In genomic region chr9:108347540-108348289, GRCm38 (mm10) we compare ENCODE assay signal across 8 mouse cellular contexts. TPM values are rescaled to one million over a fixed set of nuclear protein-coding genes. Genes with fewer than 3 reads are reported as not detected.
DNase-seq lines count a peak whose midpoint lies in the region; ATAC-seq lines count a peak whose summit lies in the region.

Usp4 (plus strand) TSS chr9:108347853.

- WGBS in hindbrain, embryonic 13.5 days: under 1% methylated on average over 71 of the region's 75 CpGs

- peaks cover 25% of the 10 kb centered on the region for H3K4me1 ChIP-seq in hindbrain, embryonic 13.5 days (replicated peaks)

- ATAC-seq in hindbrain, embryonic 13.5 days (ENCODE audit: low FRiP score): peak; percentile 97

- peak within 1 kb of the TSS; percentile 92 for H3K9ac ChIP-seq in hindbrain, embryonic 13.5 days

- H3K9me3 ChIP-seq in hindbrain, embryonic 13.5 days: no peaks in the 10 kb centered on the region

- H3K27me3 ChIP-seq in hindbrain, embryonic 13.5 days: no peaks in the 10 kb centered on the region

- H3K4me2 ChIP-seq in hindbrain, embryonic 13.5 days: peak within 1 kb of the TSS; percentile 86

- H3K36me3 ChIP-seq in hindbrain, embryonic 13.5 days: peaks cover 31% of the 10 kb centered on the region

- H3K4me3 ChIP-seq in hindbrain, embryonic 13.5 days: peak within 1 kb of the TSS; percentile 98

- peak; percentile 81 for DNase-seq in R1 (ENCODE audit: low read depth, low spot score)
- DNase-seq in cerebellum, postnatal 25 days: peak; percentile 89 to 96
- DNase-seq in frontal cortex, postnatal 25 days (ENCODE audit: low spot score in 2 of 2): peak; percentile 68 to 69
- DNase-seq in layer of hippocampus, postnatal 25 days (ENCODE audit: extremely low spot score in 1 of 2, low spot score in 1 of 2): peak; percentile 63 to 75
- peak; percentile 90 for DNase-seq in lung, postnatal 14 days
- DNase-seq in ovary, postnatal 36 days (ENCODE audit: low spot score): peak; percentile 88
- peak; percentile 88 for DNase-seq in thymus, postnatal 14 days

- peak within 1 kb of the TSS; percentile 98 for H3K27ac ChIP-seq in hindbrain, embryonic 13.5 days

RNA-seq across cellular contexts. Expression of gene Usp4, which starts in this region (rescaled TPM):
- 125 and 141 TPM in 2 replicates for polyA plus RNA-seq in hindbrain, embryonic 13.5 days (2015; fragmentation: Nextera tagmentation; extraction: Ambion mirVana)
- 100 to 1,000 TPM; 102 to 108 TPM for total RNA-seq in layer of hippocampus, postnatal 25 days (2021)

Comparison
In these comparisons a context has a peak if more than half of its experiments do, and no peak if none do; other contexts are left out.
1. Peak in every context shown above with its lines: DNase-seq, ATAC-seq, H3K4me3 ChIP-seq and H3K27ac ChIP-seq.